Mouse (Mus musculus): ENCODE data around the gene Jph2.

Jph2 gene

DNA sequence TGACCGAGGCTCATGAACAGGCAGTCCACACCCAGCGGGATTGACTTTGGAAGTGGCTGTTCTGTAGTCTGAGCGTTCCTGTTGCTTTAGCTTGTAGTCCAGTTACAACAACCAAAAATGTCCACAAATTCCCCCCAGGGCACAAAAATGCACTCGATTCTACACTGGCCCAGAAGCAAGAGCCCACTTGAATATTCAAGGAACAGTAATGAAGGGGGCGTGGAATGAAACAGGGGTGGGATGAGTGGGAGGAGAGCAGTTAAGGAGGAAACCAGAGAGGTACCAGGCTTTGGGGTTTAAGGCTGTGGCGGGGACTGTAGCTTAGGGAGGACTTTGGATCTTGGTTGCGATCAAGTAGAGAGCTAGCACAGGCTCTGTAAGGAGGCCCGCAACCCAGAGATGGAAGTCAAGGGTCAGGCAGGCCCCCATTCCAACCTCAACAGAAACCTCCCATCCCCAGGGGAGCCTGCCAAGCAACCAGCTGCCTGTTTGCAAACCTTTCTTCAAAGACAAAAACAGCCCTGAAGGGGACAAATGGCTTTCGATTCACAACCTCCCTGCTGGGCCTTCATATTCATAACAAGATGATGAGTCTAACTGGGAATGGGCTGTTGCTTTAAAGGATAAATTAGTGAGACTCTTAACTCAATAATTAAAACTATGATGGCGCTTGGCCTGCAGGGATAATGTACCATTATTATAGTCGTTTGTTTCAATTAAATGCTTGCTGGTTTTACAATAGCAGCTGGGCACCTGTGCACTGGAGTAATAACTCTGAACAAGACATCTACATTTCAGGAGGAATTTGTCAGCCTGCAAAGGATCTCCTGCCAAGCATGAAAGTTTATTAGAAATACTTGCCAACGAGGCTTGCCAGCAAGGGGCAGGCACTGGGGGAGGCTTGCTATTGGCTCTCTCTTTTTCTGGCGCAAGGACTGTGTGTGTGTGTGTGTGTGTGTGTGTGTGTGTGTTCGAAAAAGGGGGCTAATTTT is 97.4 kb downstream of the Jph2 start:
- no peak for DNase-seq

DNA sequence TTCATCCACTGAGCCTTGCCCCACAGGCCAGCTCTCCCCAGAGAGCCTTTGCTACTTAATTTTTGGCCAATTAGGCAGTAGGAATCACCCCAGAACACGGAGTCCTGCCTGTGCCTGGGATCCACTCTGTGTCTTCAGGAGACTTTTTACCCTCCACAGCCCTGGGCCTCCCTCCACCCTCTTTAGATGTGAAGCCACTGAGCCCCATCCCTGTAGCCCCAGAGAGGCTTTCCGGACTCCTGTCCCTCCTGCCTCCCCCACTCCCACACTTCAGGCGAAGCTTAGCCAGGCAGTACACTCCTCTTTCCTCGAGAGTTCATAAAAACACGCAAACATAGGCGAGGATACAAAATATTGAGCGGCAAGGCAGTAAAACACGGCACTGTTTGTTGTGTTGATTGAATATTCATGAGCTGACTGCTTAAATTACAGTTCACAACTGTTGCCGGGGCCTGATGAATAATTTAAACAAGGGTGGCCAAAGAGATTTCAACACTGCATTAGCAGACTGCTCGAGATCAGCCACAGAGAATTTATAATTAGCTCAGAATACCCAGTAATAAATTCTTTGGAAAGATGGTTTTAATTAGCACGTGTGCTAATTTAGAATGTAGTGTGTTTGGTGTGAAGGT is 100.7 kb downstream of the Jph2 start:
- DNase-seq: no peak

DNA sequence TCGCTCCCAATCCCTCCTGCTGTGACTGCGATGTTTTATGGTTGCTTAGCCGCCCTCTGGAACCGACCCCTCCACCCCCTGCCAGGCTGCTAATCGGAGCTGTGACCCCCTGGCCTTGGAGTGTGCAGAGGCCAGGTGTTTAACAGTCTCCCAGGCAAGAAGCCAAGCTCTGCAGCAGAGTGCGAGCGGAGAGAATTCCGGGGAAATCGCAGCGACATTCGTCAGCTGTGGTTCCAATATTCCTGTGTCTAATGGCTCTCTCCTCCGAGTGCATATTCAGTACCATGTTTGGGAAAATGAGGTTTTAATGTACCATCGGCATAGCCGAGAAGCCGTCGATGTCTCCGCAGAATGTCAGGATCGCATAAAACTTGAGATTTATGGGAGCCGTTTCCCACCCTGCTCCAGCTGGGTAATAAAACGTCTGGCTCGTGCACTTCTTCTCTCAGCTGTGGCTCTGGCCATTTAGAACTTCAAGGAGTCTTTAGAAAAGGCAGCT is 108.9 kb downstream of the Jph2 start:
- no peak for DNase-seq
